Mouse (Mus musculus): Measurements from ENCODE around the gene Sypl2. TPM values are rescaled to one million over a fixed set of nuclear protein-coding genes. Genes with fewer than 3 reads are reported as not detected.

Gene Sypl2
- polyA plus RNA-seq, 1 experiment from 2014 or later, result 2.8 TPM

DNA sequence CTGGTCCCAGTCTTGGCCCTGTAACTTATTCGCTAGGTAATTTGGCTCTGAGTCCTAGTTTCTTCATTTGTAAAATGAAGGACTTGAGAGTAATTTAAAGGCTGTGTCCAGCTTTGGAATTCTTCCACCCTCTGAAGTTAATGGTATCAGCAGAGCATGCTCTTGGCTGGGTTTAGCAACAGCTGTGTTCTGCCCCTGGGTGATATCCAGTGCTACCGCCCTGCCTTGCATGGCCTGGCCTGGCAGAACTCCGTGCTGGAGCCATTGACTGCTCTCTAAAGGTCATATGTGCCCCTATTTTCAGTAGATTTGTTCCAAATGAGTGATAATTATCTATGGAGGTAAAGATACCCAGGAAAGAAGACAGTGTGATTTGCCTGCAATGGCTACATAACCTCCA is 5.8 kb downstream of the Sypl2 start:
- WGBS, result 66% methylated on average over 3 of the region's 3 CpGs
- H3K4me1 ChIP-seq, result peaks cover under 1% of the 10 kb centered on the region; the same call in 1 of the 2 replicates
- H3K4me2 ChIP-seq, result no peak overlapping the region
- H3K36me3 ChIP-seq, result no peaks in the 10 kb centered on the region
- no peak overlapping the region for H3K4me3 ChIP-seq
- H3K27ac ChIP-seq, result no peak overlapping the region
- no peak for ATAC-seq (ENCODE audit: insufficient number of reproducible peaks, low FRiP score, low TSS enrichment, low read depth)
- H3K27me3 ChIP-seq, result peaks cover 39% of the 10 kb centered on the region
- H3K9ac ChIP-seq, result no peak overlapping the region
- H3K9me3 ChIP-seq, result no peaks in the 10 kb centered on the region

- peaks cover 5% of the 10 kb centered on the region; the same call in 1 of the 2 replicates for H3K27me3 ChIP-seq
- 13% methylated on average over 5 of the region's 5 CpGs for WGBS
- H3K36me3 ChIP-seq, result no peaks in the 10 kb centered on the region
- ATAC-seq (ENCODE audit: insufficient number of reproducible peaks, low FRiP score, low TSS enrichment, low read depth), result no peak
- no peak overlapping the region for H3K9ac ChIP-seq
- H3K4me1 ChIP-seq, result peaks cover 5% of the 10 kb centered on the region
- H3K4me3 ChIP-seq, result no peak overlapping the region
- no peaks in the 10 kb centered on the region for H3K9me3 ChIP-seq
- no peak overlapping the region for H3K4me2 ChIP-seq
- no peak overlapping the region for H3K27ac ChIP-seq
Measured at GRCm38 (mm10) chr3:108214734-108215133, 11.7 kb downstream of the Sypl2 start.

DNA sequence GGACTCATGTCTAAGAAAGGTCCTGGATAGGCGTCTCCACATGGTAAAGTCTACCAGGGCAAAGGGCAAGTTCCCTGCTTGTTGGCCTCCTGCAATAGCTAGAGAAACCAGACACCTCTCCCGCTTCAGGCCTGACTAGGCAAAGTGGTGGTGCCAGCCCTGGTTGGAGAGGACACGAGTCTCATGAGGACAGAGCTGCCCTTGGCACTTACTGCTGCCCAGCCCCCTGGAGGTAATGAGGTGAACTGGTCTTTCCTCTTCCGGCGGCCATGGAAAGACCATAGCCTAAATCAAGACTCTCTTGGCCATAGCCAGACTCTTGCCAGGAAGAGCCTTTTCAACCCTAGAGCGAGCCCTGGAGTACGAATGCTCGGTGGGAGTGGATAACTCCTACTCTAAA is 14.0 kb downstream of the Sypl2 start:
- no peak overlapping the region for H3K27ac ChIP-seq
- no peak overlapping the region for H3K4me3 ChIP-seq
- no peak overlapping the region for H3K4me2 ChIP-seq
- H3K36me3 ChIP-seq, result no peaks in the 10 kb centered on the region
- no peak overlapping the region for H3K9ac ChIP-seq
- no peaks in the 10 kb centered on the region for H3K9me3 ChIP-seq
- WGBS, result 80% methylated on average over 8 of the region's 8 CpGs
- peaks cover 27% of the 10 kb centered on the region for H3K4me1 ChIP-seq
- no peak for ATAC-seq (ENCODE audit: insufficient number of reproducible peaks, low FRiP score, low TSS enrichment, low read depth)
- H3K27me3 ChIP-seq, result 0 out of 2 replicates have a peak, but pooled peaks cover 5% of the 10 kb centered on the region

DNA sequence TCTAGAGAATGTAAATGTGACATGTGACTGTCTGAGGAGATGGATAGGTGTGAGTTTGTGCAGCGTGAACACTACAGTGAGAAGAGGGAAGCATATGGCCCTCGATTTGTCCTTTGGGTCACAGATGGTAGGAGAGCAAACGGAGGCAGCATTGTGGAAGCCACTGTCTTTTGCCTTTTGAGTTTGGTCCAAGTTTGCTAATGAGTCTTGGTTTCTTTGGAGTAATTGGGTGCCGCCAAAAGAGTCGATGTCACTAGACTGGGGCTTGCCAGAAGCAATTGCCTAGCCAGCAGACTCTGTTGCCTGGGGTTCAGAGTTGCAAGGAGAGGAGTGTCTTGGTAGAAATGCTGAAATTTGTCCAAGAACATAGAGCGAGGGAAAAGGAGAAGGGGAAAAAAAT is 14.6 kb downstream of the Sypl2 start:
- H3K4me3 ChIP-seq, result no peak overlapping the region
- H3K9me3 ChIP-seq, result no peaks in the 10 kb centered on the region
- 0 out of 2 replicates have a peak, but pooled peaks cover 5% of the 10 kb centered on the region for H3K27me3 ChIP-seq
- 80% methylated on average over 6 of the region's 6 CpGs for WGBS
- no peaks in the 10 kb centered on the region; the same call in 1 of the 2 replicates for H3K36me3 ChIP-seq
- no peak overlapping the region for H3K9ac ChIP-seq
- H3K4me2 ChIP-seq, result no peak overlapping the region
- no peak for ATAC-seq (ENCODE audit: insufficient number of reproducible peaks, low FRiP score, low TSS enrichment, low read depth)
- no peak overlapping the region for H3K27ac ChIP-seq
- peaks cover 33% of the 10 kb centered on the region for H3K4me1 ChIP-seq

DNA sequence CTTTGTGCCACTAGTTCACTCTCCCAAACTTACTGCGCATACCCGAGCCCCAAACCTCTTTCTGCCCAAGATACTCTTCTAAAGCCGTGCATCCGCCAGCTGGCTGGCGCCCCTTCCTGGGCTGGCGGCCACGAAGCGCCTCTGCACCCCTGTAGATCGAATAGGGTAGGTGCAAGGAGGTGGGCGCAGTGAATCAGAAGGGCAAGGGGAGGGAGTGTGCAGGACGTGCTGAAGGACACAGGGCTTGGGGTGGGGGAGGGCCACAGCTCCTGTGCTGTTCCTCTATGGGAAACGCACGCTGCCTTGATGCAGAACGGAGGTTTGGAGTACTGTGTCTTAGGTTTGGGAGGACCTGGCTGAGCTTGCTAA is 15.7 kb downstream of the Sypl2 start, which contains the start of gene Atxn7l2:
Gene Atxn7l2 (minus strand): TSS at position 164 of the 369 bp plus-strand sequence.
- H3K27me3 ChIP-seq, result 0 out of 2 replicates have a peak, but pooled peaks cover 3% of the 10 kb centered on the region
- H3K4me1 ChIP-seq, result peaks cover 43% of the 10 kb centered on the region
- no peaks in the 10 kb centered on the region for H3K9me3 ChIP-seq
- H3K27ac ChIP-seq, result peak within 1 kb of the TSS; percentile 93
- peak; percentile 72 for ATAC-seq (ENCODE audit: insufficient number of reproducible peaks, low FRiP score, low TSS enrichment, low read depth)
- peak within 1 kb of the TSS; percentile 58 for H3K9ac ChIP-seq
- peaks cover 8% of the 10 kb centered on the region for H3K36me3 ChIP-seq
- H3K4me3 ChIP-seq, result peak within 1 kb of the TSS; percentile 62
- peak within 1 kb of the TSS; percentile 89 for H3K4me2 ChIP-seq
- WGBS, result 0% methylated on average over 14 of the region's 14 CpGs

GRCm38 (mm10) chr3:108209946-108210770 is 16.3 kb downstream of the Sypl2 start:
- Histone ChIP-seq H3K9me3 (no peaks in the 10 kb centered on the region), H3K4me2 (peak overlapping the region; percentile 89), H3K27ac (peak overlapping the region; percentile 93), H3K4me3 (peak overlapping the region; percentile 62), H3K36me3 (peaks cover 14% of the 10 kb centered on the region), H3K4me1 (peaks cover 43% of the 10 kb centered on the region), H3K9ac (peak overlapping the region; percentile 58), H3K27me3 (0 out of 2 replicates have a peak, but pooled peaks cover 3% of the 10 kb centered on the region)
- peak; percentile 93 for ATAC-seq (ENCODE audit: insufficient number of reproducible peaks, low FRiP score, low TSS enrichment, low read depth)
- WGBS, result under 1% methylated on average over 46 of the region's 72 CpGs

DNA sequence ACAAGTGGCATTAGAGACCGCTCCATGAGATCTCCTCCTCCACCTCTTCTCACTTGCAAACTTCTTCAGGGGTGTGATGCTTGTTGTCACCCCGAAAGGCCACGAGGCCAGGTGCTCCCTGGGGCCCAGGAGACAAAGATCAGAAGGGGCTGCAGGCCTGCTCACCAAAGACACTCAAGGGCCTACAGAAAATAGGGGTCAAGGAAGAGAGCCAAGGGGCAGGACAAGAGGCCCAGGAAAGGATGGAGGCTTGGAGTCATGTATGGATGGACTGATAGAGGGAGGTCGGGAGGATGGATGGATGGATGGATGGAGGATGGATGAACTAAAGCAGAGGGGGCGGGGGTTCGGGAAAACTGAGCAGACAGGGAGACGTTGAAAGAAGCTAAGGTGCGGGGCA is 16.9 kb downstream of the Sypl2 start:
- H3K4me3 ChIP-seq, result peak overlapping the region; percentile 62
- H3K4me2 ChIP-seq, result peak overlapping the region; percentile 89
- no peak for ATAC-seq (ENCODE audit: insufficient number of reproducible peaks, low FRiP score, low TSS enrichment, low read depth)
- 0 out of 2 replicates have a peak, but pooled peaks cover 3% of the 10 kb centered on the region for H3K27me3 ChIP-seq
- peak overlapping the region; percentile 93 for H3K27ac ChIP-seq
- WGBS, result 5% methylated on average over 8 of the region's 8 CpGs
- H3K9me3 ChIP-seq, result no peaks in the 10 kb centered on the region
- peak overlapping the region; percentile 58 for H3K9ac ChIP-seq
- peaks cover 20% of the 10 kb centered on the region for H3K36me3 ChIP-seq
- peaks cover 45% of the 10 kb centered on the region for H3K4me1 ChIP-seq

- Histone ChIP-seq H3K9me3 (no peaks in the 10 kb centered on the region), H3K4me2 (peak overlapping the region; percentile 89), H3K27me3 (no peaks in the 10 kb centered on the region), H3K4me1 (peaks cover 47% of the 10 kb centered on the region), H3K4me3 (peak overlapping the region; percentile 62), H3K36me3 (peaks cover 25% of the 10 kb centered on the region), H3K9ac (peak overlapping the region; percentile 58; the same call in 1 of the 2 replicates), H3K27ac (peak overlapping the region; percentile 93; the same call in 1 of the 2 replicates)
- no peak for ATAC-seq (ENCODE audit: insufficient number of reproducible peaks, low FRiP score, low TSS enrichment, low read depth)
- 60% methylated on average over 3 of the region's 3 CpGs for WGBS
Measured at GRCm38 (mm10) chr3:108209001-108209400, 17.4 kb downstream of the Sypl2 start.

DNA sequence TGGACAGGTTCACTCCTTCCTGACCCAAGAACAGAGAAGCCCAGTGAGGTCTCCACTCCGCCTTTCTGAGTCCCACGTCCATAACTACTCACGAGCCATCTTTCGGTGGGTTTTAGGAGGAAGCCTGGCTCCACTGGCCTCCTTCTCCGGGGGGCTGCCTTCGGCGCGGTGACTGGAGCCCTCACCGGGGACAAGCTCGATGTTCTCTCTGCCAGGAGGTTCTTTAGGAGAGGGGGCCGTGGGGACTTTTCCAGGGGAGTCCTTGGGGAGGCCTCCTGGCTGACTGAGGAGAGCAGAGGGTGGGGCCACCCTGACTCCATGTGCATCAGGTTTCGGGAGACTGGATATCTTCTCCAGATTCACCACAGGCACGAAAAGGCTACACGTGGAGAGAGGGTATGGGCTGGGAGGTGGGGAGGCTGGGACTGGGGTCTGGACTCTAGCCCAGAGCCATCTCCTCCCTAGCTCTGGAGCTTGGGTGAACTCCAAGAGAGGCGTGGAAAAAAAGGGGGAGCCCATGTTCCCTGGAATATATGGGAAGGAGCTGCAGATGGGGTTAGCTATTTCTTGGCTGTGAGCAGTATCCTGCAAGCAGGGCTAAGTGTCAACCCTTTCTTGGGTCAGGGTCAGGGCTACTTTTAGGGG is 19.6 kb downstream of the Sypl2 start:
- Histone ChIP-seq H3K4me1 (peaks cover 65% of the 10 kb centered on the region), H3K9ac (no peak overlapping the region), H3K4me3 (peak overlapping the region; percentile 8; the same call in 1 of the 2 replicates), H3K4me2 (peak overlapping the region; percentile 26), H3K9me3 (no peaks in the 10 kb centered on the region), H3K27me3 (no peaks in the 10 kb centered on the region), H3K27ac (peak overlapping the region; percentile 79), H3K36me3 (peaks cover 42% of the 10 kb centered on the region)
- no peak for ATAC-seq (ENCODE audit: insufficient number of reproducible peaks, low FRiP score, low TSS enrichment, low read depth)
- WGBS, result 51% methylated on average over 15 of the region's 15 CpGs

DNA sequence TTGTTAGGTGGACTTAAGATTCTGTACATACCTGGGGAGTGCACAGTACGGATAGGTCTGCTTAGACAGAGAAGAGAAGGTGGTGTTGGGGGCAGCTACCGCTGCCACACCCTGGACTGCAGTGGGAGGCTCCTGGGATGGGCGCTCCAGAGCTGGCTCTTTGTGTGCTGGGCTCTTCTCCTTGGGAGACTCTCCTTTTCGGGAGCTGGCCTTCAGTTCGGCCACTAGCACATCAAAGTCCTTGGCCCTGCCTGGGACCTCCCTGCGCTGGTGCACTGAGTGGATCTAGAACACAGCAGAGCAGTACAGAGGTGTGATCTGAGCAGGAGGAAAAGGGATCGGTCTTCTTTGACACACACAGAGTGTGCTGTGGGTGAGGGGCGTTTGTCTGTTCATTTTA is 20.8 kb downstream of the Sypl2 start:
- Histone ChIP-seq H3K27ac (no peak overlapping the region), H3K4me2 (no peak overlapping the region), H3K27me3 (no peaks in the 10 kb centered on the region), H3K36me3 (peaks cover 44% of the 10 kb centered on the region), H3K4me3 (no peak overlapping the region), H3K4me1 (peaks cover 73% of the 10 kb centered on the region), H3K9ac (no peak overlapping the region), H3K9me3 (no peaks in the 10 kb centered on the region)
- 85% methylated on average over 8 of the region's 8 CpGs for WGBS
- ATAC-seq (ENCODE audit: insufficient number of reproducible peaks, low FRiP score, low TSS enrichment, low read depth), result no peak

- ATAC-seq (ENCODE audit: insufficient number of reproducible peaks, low FRiP score, low TSS enrichment, low read depth), result no peak
- no peak overlapping the region for H3K27ac ChIP-seq
- H3K4me2 ChIP-seq, result no peak overlapping the region
- peaks cover 79% of the 10 kb centered on the region for H3K4me1 ChIP-seq
- H3K36me3 ChIP-seq, result peaks cover 44% of the 10 kb centered on the region
- H3K27me3 ChIP-seq, result no peaks in the 10 kb centered on the region
- no peaks in the 10 kb centered on the region for H3K9me3 ChIP-seq
- H3K4me3 ChIP-seq, result no peak overlapping the region
- no peak overlapping the region for H3K9ac ChIP-seq
- WGBS, result 86% methylated on average over 11 of the region's 11 CpGs
Measured at GRCm38 (mm10) chr3:108204470-108204869, 22.0 kb downstream of the Sypl2 start.
